Mouse (Mus musculus) ovary, postnatal 10 days (tissue): Measurements from ENCODE around the gene Fam189a1.

Source experiments
- DNase-seq: peaks from one replicate; pipeline ENCODE4 v3.0.0; 2022; ENCODE audit warnings: low spot score

Gene Fam189a1

DNA sequence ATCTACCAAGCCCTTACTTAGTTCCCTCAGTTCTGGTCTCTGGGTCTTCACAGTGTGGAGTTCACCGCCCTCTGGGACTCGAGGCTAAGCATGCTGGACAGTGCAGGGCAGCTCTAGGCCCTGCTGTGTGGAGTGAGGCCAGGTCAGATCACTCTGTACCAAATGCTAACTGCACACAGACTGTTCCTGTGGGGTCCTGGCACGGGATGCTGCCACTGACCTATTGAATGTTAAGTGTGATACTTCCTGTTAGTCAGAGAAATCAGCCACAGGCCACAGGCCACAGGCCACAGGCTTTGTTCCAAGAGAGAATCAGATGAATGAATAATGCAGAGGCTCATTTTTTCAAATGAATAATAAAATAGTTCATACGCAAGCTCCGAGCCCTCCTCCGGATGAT is 112.1 kb downstream of the Fam189a1 start:
- no peak for DNase-seq

DNA sequence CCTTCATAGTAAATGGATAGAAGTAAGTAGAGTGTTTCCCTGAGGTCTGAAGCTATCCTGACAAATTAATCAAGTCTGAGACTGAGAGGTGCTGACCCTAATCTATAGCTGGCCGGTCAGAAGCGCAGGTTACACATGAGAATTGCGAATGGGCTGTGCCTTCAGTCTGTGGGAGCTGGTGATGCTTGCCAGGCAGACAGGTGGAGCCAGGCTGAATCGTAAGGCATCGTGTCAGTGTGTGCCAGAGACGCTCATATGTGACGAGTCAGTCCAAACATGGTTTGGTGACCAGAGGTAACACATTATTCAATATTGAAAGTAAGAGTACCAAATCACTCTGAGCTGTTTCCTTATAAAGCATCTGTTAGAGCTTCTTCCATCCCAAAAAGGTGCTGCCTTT is 115.3 kb downstream of the Fam189a1 start:
- no peak for DNase-seq

DNA sequence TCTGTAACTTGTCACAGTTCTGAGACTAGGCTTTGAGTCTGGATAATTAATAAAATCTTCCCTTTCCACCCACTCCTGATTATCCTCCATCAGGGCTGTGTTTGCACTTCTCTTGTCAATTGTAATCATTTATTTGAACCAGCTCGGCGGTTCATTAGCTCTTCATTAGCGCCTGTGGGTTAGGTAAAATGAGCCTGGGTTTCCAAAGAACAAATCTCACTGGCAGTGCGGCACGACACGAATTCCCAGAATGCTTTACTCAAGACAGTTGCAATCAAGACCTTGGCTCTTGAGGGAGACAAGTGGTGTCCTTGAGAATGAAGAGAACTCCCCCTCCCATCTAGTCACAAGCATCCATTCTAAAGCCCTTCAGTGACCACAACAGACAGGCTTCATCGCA is 124.6 kb downstream of the Fam189a1 start:
- no peak for DNase-seq

DNA sequence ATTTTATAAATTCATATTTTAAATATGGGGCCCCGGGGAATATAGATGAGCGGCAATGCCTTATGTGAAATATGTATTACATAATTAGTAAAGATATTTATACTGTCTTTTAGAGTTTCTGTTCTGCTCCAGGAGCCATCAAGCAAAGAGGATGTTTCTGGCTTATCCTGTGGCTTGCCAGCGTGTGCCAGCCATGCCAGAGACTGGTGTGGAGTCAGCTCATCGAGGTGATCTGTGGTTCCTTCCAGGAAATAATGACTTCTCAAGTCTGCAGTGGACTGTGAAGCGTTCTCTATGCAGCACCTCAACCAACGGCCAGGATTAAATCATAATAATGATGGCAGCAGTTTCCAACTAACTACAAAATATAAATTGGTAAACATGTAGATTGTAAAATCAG is 125.2 kb downstream of the Fam189a1 start:
- no peak for DNase-seq

DNA sequence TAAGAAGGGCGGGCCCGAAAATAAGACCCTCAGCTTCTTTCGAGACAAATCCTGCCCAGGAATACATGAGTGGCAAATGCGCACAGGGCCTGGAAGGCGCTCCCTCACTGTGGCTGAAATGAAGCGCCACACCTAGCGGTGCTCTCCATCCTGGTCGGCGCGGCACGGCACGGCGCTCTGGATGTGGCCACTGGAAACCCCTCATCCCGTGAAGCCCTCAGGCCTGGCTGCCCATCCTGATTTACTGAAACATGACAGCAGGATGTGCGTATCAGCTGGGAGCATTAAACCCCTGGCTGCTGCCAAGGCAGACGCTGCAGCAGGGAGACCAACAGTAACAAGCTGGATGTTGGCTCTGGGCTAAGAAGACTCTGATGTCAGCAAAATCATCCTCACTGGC is 126.4 kb downstream of the Fam189a1 start:
- no peak for DNase-seq

DNA sequence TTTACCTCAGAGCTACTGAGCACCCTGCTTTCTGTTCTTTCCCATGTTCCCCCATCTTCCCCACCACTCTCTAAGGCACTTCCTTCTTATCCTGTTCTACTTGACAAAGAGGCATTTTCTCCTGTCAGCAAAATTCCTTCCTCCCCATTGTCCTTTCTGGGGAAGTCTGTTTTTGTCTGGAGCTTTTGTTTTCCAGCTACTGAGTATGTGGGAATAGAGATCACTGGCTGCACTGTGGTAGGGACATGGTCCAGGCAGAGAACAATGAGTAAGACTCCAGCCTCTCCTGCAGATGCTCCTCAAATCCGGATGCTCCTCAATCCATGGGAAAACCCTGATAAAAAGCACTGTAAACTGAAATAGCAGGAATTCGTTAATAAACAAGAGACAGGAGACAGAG is 135.1 kb downstream of the Fam189a1 start:
- DNase-seq, result no peak

DNA sequence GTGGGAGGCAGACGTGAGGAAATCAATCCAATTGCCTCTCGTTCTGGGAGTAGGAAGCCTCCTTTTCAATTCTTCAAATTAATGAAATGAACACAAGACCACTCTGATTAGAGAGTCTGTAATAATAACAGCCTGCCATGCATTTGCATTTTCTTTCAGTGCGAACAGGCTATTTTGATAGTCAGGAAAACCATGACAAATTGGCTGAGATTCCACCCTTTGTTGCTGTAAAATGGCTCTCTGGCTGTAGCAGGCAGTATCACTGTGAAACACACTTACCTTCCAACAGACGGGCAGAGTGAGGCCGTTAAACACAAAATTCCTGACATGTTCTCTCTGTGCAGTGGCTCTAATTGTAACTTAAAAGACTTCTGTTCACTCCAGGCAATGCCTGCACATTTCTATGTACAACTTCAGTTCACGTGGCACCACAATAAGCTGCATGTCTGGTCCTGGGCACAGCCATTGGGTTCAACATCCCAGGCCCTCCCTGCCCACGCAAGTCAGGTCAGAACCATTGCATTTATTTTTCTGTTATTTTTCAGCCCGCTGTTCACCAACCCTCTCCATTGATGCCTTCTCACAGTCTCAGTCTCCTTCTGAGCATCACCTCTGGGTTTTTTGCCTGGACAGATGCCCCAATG is 138.2 kb downstream of the Fam189a1 start:
- no peak for DNase-seq

DNA sequence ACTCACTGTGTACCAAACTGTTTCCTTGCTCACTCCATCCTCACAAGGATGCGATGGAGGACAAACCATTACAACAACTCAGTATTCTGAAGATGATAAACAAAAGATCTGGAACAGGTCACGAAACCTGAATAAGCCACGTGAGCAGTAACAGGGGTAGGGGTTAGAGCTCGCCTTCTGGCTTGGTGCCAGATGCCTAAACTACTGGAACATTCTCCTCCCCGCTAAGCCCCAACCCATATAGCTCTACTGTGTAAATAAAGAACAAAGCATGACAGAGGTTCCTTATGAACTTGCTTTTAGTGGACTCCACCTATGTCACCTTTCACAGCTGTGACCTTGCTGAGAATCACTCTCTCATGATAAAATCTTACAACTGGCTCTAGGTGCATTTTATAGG is 139.0 kb downstream of the Fam189a1 start:
- no peak for DNase-seq

DNA sequence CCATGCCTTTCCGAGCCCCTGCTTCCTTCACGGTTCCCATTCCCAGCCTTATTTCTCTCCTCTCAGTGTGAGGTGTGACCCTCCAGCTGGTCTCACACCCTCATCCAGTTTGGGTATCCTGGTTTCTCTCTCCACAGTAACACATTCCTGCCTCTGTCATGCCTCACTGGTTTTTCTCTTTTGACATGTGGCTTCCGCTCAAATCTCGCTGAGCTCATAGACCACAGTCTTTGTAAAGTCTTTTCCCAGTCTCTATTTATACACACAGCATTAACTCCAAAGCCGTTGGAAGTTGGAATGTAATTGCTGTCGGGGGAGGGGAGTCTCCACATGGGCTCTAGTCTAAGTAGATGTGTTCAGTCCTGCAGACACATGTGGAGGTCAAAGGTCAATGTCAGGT is 145.2 kb downstream of the Fam189a1 start:
- DNase-seq, result no peak

DNA sequence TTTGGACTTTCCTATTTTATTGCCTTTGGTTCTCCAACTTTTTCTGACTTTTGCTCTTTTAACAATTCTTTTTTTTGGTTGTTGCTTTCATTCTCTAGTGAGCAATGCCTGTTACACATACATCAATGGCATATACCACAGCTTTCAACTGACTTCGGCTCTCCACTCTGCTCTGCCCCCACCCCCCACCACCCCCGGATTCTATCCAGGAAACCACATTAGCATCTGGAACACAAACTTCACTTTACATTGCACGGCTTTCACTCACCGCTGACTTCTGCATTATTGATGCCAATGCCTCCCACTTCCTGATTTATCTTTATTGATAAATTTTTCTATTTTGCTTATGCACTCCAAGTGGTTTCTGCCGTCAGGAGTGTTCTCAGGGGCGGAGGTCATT is 146.1 kb downstream of the Fam189a1 start:
- DNase-seq, result no peak

DNA sequence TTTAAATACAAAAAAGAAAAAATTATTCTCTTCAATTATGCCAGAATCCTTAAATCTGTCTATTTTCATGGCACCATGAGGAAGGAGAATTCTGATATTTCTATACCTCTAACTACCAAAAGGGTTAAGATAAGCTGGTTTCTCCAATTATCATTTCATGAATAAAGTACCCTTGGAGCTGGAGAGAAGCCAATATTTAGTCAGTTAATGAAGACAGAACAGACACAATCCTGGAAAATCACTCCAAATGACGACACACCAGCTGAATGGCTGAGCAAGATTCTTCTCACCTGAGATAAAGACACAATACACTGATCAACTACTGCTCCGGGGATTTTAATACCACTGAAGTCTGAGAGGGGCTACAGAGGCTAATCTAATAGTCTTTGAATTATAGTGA is 150.6 kb downstream of the Fam189a1 start:
- DNase-seq, result no peak

DNA sequence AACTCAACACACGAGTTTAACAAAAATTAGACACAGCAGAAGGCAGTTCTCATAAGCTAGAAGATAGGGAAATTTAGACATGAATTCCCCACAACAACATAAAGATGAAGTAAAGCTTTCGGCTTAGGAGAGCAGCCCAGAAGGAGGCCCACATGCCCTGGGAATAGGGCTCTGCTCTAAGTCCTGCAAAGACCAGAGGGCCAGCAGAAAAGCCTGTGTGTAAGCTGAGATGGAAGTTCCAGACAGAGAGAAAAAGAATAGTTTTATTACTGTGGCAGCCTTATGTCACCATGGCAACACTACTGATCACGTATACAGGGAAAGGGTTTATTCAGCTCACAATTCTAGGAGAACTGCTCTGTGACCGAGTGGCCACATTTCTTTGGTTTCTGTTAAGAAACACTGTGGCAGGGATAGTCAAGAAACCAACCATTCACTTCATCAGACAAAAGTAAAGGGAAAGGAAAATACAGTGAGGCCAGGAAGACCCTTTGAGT is 156.6 kb downstream of the Fam189a1 start:
- no peak for DNase-seq

DNA sequence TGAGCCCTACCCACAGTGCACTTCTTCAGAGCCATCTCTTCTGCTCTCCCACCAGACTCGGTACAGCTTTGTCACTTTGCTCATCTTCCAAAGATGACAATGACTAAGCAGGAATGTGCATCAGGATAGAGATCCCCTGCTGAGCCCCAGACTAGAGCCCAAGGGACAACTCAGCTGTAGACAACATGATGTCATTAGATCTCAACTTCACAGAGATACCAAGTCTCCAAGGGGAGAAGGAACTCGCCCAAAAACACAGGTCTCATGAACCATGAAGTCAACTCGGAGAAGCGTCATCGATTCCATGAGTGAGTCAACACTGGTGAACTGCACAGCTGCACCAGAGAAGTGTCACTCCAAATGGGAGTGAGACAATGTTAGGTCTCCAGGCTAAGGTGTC is 158.6 kb downstream of the Fam189a1 start:
- no peak for DNase-seq

DNA sequence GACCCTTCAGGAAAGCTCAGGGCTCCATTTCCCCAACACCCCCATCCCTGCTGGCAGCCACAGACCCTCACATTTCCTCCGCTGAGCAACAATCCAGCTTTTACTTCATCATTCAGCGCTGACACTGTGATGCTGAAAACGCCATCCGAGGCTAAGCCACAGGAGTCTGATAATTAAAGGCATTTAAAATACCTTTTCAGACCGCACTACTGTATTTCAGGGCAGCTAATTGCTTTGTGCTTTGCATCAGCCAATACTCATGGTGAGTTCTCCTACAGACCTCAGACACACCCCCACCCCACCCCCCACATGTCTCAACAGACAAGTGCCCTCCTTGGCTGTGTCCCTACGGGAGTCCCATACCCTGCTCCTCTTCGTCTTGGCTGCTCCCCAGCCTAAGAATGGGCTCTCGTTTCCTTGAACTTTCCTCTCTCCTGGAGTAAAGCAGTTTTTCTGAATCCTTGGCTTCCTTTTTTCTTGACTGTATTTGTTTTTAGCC is 160.4 kb downstream of the Fam189a1 start:
- DNase-seq, result no peak

DNA sequence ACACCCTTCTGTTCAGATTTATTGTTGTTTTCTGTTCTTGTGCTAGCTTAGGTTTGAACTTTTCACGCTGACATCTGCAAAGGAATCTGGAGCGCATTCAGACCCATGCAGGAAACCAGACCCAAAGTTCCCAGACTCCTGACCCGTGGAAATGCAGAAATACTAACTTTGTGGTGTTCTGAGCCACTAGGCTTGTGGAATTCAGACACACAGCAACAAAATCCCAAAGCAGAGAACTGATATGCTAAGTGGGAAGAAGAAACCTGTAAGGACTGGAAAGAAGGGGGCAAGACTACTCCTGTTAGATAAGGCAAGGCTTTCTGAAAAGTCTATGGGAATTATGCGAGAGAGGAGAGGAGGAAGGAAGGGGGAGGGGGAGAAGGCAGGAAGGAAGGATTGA is 167.0 kb downstream of the Fam189a1 start:
- DNase-seq, result no peak

DNA sequence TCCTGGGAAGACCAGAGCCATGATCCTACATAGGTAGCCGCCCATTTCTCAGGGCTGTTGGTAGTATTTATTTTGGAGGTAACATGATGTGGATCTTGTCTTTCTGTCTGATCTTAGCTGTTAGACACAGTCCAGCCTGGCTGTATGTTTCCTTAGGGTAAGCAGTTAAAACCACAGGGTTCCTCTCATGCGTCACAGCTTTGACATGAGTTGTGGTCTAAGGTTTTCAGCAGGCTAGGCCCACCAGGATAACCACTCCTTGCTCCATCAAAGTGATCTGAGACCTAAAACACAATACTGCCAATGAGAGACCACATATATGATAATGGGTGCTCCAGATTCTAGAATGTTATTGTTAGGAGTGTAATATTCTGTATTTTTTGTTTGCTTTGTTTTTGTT is 168.4 kb downstream of the Fam189a1 start:
- no peak for DNase-seq

DNA sequence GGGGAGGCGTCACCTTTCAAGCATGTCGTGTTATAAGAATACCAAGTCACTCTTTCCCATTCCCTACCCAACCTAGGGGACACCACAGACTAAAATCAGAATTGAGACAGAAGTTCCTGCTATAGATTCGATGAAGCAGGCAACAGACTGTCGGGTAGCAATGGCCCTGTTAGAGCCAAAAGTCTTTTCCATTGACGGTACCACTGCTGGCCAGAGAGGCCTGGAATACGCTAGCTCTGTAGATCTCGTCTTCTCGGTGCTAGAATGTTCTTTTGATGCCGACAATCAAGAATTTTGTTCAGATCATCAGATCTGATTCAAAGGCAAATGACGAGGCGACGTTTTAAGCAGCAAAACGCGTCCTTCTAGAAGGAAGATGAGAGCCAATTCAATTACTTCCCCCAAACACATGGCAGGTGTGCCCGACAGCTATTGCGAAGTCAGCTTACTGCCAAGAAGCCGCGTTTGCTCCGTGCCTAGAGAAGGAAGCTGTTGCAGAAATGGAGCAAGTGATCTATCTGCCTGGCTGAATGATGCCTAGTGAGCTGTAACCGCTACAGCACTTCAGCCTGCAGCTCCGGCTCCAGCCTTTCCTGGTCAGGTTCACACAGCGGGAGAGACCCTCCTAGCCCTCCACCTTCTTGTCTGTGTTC is 171.8 kb downstream of the Fam189a1 start:
- DNase-seq, result no peak

DNA sequence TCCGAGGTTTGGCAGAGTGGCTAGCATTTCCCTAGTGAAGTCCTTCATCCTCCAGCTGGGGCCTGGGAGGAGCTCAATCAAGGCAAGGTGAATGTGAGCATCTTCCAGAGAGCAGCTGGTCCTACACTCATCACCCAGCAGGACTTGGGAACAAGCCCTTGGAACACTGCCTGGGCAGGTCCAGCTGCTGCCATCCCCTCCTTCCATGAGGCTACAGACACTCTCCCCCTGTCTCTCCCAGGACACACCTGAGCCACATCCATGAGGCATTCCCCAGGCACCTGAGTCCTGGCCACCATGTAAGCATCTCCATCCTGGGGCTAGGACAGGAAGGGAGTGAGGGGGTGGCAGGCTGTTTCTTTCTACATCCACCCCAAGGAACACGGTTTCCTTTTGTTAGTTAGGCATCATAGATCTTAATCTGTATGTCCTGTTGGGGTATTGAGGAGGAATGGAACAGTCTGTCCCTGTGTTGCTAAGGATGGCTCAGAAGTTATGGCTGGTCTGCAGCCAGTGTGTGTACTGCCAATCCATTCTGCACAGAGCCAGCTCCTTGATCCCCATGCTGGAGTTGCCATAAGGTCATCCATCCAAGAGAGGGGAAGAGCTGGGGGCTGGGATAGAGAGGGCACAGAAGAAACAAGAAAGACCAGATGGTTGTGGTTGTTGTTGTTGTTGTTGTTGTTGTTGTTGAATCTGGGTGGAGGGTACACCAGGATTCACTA is 174.7 kb downstream of the Fam189a1 start:
- no peak for DNase-seq

DNA sequence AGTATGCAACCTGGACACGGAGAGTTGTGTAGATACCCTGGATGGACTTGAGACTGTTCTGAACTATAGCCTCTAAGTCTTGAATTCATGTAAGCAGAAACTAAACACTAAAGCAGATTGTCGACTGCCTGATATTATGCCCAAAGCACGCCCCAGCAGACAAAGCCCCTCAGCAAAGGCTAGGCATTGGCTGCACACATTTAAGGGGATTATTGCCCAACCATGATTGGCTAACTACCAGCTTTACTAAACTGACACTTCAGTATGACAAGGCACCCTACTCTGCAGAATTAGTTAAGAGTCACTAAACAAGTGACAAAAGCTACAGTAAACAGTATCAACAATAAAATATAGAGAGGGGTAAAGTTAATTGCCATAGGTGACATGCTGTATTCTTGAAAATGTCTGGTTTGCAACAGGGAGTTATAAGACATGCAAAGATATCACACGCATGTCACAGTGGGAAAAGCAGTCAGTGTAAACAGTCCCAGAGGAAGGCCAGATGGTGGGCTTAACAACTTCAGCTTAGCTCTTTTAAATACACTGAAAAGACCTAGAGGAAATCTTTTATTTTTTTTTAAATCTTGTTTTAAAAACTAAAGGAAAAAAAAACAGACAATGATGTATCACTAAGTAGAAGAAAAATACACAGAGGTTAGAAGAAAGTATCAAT is 182.6 kb downstream of the Fam189a1 start:
- no peak for DNase-seq

DNA sequence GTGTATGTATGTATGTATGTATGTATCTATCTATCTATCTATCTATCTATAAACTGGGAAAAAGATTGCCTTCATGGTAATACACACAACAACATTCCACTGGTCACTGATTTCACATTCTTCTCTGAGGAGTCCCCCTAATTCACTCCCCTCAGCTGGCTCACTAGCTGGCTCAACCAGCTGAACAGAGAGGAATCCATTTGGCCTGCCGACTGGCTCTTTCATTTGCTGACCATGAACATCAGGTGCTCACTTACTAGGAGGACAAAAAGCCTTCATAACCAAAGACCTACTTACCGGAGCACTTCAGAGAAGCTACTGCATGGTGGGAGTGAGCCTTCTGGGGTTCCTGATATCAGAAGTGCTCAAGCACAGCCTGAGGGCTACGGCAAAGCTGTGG is 194.2 kb downstream of the Fam189a1 start:
- no peak for DNase-seq

DNA sequence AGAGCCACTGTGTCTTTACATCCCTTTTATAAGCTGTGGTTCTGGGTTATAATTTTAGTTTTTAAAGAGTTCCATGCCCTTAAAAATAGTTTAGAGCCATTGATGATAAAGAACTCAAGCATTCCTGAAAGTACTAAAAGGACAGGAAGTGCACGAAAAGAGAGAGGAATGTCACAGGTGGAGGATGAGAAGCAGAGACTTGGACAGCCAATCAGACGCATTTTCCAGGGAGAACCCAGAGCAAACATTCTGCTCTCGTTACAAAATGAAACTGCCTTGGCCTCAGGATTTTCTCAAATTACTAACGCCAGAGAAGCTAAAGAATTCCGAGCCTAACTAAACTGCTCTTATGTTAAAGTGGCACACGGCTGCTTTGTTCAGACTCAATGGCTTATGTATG is 197.3 kb downstream of the Fam189a1 start:
- DNase-seq, result no peak

DNA sequence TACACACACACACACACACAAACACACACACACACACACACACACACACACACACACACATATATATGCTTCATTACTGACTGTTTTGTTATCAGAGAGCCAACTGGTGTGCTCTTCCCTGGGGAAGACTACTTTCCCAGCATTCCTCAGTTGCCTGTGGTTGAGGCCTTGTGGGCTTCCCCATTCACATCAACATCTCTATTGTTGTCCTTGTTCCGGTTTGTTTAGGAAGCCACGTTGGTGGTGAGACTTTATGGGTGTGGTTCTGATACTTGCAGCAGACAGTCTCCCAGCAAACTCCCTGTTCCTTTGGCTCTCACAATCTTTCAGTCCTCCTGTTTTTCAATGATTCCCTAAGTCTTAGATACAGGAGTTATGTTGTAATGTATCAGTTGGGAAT is 204.2 kb downstream of the Fam189a1 start:
- no peak for DNase-seq

DNA sequence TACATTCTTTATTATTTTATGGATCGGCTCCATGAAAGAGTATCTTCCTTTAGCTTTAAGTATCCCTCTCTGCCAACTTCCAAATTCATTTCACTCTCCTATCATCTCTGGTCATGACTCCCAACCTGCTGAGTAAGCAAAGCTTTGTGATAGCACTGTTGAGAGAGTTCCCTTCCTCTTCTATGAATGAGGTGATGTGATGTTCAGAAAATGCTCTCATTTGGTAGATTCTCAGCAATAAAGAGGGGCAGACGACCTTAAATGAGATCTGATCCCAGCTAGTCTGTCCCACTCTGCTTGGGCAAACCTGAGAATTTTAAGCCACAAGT is 205.6 kb downstream of the Fam189a1 start:
- DNase-seq, result no peak
